Mouse (Mus musculus): ENCODE data around the gene Nubpl.

Nubpl gene

DNA sequence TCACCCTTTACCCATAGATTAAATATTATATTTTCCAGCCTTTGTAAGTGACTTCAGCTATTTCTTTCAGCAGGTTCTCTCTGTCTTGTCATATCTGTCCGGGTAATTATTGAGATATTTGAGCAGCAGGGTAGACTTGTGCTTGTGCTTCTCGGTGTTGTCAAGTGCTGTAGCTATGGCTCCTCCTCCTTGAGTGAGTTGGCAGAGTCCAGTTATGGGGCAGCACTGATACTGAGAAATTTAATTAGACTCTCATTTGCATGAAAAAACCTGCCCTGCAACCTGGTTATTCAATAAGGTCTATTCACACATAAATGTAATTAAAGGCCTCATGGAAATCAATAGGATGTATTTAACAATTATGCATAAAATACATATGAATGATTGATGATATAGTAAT is 145.2 kb downstream of the Nubpl start:
- no peak for DNase-seq (ENCODE audit: low read depth, low spot score)

DNA sequence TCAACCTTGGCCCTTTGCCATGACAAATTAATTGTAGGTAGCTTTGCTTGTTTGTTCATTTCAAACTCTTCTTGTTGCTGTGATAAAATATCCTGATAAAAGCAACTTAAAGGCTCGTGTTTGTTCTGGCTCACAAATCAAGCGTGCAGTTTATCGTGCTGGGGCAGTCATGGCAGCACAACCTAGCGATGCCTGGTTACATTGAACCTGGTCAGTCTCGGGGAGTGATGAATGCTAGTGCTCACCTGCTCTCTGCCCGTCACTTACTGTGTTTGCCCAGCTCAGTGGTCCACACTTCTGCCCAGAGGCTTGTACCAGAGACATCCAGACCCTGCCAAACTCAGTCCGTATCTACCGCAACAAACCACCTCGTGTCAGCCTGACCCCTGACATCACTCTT is 149.9 kb downstream of the Nubpl start:
- DNase-seq (ENCODE audit: low read depth, low spot score), result no peak

DNA sequence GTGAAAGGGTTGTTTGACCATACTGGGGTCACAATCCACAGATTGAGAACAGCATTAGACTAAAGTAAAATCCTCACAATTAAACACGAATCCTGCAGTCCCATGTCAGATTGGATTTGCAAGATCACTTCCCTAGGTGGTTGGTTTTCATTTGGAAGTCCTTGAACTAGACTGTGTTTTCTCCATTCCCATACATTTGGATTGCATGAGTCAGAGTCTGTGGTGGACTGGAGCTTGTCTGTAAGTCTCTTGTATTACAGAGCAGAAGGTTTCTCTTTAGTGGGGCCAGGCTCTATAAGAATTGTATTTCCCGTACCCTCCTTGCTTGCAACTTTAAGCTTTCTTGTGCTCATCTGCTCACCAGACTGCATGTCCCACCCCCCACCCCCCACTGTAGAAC is 151.0 kb downstream of the Nubpl start:
- no peak for DNase-seq (ENCODE audit: low read depth, low spot score)

DNA sequence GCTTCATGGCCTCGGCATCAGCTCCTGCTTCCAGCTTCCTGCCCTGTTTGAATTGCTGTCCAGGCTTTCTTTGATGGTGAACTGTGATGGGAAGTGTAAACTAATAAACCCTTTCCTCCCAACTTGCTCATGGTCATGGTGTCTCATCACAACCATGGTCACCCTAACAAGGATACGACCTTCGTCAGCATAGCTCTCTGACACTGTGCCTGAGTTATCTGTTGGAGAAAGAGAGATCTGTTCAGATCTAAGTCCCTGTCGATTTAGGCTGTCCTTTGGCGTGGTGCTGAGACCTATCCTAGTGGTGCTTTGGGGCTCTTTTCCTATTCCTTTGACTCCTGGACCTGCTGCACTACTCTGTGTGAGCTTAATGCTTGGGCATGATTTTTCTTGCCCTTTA is 156.6 kb downstream of the Nubpl start:
- no peak for DNase-seq (ENCODE audit: low read depth, low spot score)

DNA sequence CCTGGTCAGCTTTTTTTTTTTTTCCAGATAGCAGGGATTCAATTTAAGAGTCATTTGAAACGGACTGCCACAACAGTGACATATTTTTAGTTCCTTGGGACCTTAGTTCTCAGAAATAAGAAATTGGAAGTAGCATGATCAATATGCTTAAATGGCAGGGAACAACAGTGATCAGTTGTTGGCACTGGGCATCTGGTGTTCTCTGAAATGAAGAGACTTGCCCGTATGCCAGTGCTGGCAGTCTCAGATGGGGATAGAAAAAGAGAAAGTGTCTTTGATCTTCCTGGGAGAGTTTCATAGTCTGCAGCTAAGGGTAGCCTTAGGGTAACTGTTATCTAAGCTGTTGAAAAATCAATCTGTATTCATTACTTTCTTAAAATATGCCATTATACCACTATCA is 170.6 kb downstream of the Nubpl start:
- DNase-seq (ENCODE audit: low read depth, low spot score), result no peak

DNA sequence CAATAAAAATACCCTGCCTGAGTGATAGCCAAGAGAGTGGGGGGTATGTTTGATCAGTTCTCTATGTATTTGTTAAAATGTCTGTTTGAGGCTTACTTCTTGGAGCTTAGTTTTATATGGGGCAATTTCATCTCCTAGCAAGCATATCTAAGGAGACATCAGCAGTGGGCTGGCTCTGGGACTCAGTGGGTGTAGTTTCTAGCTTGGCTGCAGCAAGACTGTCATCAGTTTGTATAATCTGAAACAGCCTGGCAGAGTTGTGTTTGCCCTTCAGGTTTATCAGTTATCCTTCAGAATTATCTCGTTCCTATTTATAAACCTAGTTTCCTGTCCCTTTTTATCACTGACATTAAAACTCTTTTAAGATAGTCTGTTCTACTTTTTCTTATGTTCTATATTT is 175.3 kb downstream of the Nubpl start:
- no peak for DNase-seq (ENCODE audit: low read depth, low spot score)

DNA sequence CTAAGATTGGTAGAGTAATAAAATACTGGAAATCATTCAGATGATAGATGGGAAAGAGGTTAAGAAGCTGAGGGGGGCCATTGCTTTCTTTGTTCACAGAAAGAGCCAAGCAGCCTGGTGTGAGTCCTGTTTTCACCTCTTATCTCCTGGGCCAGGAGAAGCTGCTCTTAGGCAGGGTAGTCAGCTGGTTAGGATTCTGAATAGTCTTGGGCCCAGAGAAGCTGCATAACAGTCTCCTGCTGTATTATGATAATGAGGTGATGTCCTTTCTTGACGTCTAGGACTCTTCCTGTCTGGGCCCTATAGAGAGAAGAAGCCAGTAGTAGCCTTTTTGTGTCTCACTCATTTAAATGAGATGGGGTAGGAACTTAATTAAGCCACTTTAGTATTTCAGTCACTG is 178.8 kb downstream of the Nubpl start:
- DNase-seq (ENCODE audit: low read depth, low spot score), result no peak

DNA sequence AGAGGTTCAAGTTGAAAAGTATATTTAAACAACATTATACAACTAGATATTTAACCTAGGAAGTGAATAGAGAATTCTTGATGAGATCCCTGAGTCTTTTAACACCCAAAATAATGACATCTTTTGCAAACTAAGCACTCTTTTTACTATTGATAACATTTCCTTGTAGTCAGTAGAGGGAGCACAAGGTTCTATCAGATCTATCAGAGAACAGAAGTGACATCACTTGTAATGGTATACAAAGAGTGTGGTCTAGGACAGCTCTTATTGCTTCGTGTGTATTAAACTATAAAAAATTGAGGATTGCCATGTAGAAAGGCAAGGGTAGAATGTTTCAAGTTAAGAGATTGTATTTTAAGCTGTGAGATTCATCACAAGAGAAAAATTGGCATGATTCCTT is 183.7 kb downstream of the Nubpl start:
- DNase-seq (ENCODE audit: low read depth, low spot score), result no peak

DNA sequence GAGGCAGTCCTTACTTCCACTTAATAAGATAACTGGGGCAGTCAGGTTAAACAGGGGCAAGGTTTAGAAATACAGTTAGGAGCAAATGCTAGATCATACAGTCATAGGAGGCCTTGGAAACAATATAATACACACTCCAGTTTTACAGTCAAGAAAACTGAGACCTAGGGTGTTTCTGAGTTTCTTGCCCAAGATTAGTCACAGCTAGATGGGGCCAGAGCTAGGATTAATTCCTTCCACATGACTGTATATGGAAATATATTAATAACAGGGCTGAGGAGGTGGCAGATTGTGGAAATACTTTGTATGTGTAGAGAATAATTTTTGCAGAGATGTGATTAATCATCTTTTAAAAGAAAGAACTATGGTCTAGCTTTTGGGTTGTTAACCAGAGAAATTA is 186.9 kb downstream of the Nubpl start:
- DNase-seq (ENCODE audit: low read depth, low spot score), result no peak

DNA sequence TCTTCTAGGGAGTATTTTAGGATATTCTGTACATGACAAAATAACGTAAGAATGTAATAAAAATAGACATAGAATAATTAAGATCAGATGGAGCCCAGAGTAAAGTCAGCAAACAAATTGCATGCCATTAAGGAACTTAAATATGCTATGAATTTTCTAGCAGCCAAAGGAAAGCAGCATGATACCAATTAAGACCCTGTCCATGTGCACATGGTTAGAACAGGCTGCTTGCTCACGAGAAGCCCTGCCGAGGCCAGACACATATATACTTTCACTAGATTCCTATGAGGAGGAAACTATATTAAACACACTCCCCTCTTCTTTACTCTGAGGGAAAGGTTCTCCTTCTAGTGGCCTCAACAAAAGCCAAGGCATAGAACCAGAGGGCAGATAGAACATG is 189.3 kb downstream of the Nubpl start:
- DNase-seq (ENCODE audit: low read depth, low spot score), result no peak

DNA sequence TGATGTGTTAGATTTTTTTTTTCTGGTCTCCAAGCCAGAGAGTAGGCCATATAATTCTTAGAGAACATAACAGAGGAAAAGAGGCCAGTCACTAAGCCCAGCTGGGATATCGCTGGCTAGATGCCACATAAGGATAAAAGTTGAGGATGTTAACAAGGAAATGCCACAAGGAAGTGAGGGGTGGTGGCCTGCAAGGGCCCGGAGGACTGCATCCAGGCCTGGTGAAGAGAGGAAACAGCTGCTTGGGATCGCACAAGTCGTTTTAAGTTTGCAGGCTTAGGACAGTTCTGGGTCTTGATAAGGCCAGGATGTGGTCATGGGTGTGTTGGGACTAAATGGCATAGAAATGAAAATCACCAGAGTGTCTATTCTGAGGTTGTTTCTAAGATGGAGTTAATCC is 191.0 kb downstream of the Nubpl start:
- no peak for DNase-seq (ENCODE audit: low read depth, low spot score)

DNA sequence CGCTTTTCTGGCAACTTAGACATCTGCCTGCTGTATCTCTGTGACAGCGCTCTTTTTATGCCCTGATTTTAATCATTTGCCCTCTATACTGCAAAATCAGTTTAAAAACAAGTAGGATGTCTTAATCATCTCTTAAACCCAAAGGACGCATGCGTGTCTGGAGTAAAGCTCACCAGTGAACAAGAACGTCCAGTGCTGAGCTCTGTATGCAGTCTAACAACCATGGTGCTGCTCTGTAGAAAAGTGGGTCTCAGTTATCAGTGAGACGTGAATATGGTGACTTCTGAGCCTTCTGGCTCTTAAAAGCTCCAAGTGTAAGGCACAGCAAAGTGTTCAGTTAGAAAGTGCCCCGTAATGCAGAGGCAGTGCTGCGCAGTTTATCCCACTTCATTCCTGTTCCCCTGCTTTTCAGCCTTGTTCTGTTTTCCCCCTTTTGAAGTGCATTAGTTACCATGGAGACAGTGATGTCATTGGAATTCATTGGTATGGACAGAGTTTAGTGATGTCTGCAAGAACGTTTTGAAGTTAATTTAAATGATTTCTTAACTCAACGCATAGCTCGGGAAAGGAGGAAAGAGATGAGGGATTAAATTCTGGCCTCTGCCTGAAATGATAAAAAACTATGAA is 191.5 kb downstream of the Nubpl start:
- DNase-seq (ENCODE audit: low read depth, low spot score), result no peak

DNA sequence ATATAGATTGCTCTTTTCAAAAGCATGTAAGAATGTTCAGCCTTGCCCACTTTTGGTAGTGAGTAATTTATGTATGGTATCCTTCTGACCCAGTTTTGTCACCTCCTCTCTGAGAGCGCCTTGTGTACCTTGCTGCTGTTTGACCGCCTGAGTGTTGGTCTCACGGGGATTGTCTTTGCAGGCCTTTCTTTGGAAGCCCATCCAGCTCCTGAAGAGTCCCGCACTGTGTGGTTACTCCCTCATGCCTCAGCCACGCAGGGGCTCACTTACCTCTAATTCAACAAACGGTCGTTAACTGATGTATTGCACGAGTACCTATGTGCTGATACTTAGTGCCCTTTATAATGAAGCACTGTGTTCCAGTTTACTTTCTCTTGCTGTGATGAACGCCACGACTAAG is 192.1 kb downstream of the Nubpl start:
- DNase-seq (ENCODE audit: low read depth, low spot score), result no peak

DNA sequence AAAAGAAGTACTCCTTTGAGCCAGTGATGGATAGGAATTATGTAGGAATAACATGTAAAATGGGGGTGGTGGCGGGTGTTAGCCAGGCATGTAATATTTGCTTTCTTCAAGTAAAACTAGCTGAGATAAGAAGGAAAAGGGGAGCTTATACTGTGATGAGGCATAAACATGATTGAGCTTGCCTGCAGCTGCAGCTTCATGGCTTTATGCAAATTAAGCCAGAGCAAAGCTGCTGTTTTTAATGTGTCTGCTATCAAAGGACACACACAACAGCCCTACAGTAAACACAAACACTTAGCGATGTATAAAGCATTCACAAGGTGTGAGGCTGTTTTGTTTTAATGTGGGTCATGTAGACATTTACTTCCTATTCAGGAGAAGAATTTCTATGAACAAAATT is 196.4 kb downstream of the Nubpl start:
- no peak for DNase-seq (ENCODE audit: low read depth, low spot score)

DNA sequence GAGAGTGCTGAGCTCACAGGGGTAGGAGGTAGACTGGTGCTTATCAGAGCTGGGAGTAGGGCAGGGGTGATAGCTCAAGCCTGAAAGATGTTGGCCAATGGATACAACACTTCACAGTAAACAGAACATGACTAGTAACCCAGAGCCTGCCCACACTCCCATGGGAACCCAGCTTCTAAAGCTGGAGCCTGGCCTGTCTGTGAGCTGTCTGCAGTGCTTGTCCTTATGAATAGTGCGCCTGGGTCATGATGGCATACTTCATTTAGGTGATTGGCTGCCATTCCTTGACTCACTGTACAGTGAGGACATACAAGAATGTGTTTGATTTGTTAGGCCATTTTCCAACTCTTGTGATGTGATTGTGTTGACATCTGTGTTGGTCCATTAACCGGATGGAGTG is 200.5 kb downstream of the Nubpl start:
- no peak for DNase-seq (ENCODE audit: low read depth, low spot score)

DNA sequence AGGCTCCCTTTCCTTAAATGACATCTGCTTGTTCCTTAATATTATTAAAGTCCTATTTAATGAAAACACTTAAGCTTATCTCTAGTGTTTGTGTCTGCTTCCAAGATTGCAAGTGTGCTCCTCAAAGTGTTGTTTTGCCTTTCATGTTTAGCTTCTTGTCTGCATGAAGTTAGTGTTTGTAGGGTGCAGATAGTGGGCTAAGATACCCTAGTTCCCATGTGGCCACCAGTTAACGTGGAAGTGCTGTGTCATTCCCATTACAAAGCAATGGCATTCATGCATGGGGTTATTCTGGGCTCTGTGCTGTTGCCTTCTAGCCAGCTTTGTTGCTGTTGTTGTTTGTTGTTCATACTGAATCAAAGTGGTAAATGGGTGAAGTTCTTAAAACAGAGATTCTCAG is 201.1 kb downstream of the Nubpl start:
- DNase-seq (ENCODE audit: low read depth, low spot score), result no peak

DNA sequence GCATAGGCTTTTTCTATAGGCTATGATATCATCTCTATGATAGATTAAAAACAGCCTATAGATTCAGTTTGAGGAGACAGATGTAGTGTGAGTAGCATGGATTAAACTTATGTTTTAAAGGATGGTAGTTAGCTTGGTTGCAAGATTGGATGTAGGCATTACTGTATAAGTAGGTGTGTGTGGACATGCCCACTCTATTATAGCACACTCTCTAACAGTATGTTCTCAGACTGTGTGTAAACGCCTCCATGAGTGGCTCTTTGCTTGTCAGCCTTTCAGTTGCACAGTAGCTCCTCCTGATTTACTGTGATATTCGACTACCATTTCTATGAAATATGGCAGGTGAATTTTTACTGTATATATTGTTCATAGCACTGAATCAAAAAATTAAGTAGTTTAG is 205.4 kb downstream of the Nubpl start:
- DNase-seq (ENCODE audit: low read depth, low spot score), result no peak

DNA sequence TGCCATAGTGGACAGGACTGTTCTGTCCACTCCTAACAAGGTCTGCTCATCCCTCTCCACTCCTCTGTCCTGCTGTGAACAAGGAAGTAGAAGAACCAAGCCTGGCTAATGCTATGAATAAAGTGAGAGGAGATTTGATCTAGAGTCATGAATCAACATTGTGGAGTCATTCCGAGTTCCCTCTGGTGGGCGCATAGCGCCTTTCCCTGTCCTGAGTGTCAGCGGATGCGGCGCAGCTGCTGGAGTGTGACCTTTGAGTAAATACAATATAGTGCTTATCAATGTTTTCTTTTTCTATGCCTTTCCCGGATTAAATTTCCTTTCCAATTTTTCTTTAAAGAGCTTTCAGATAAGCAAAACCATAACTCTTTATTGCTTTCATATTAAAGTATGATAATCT is 208.8 kb downstream of the Nubpl start:
- no peak for DNase-seq (ENCODE audit: low read depth, low spot score)

DNA sequence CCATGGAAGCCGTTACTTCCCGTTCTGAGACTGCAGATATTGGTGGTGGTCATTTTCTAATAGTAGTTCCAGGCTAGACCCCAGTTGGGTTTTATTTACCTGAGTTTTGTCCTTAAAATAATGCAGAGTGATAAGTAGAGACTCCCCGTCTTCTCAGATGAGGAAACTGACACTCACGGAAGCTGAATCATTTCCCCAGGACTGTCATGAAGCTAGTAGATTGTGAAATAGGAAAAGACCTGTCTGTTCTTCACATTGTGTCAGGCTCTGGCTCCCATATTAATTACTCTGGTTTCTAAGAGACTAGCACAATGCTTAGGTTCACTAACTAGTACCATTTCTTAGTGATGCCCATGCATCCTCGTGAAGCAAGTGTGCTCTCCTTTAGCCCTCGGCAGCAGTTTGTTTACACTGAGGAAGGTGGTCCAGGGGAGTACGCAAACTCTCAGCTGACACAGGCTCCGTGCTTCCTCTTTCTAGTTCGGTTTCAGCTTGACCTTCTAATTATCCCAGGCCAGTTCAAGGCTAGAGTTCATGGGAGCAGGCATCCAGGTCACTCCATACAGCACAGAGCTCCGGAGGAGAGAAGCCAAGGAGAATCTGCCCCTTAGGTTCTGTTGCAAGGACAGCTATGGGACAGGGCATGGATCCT is 209.9 kb downstream of the Nubpl start:
- no peak for DNase-seq (ENCODE audit: low read depth, low spot score)

DNA sequence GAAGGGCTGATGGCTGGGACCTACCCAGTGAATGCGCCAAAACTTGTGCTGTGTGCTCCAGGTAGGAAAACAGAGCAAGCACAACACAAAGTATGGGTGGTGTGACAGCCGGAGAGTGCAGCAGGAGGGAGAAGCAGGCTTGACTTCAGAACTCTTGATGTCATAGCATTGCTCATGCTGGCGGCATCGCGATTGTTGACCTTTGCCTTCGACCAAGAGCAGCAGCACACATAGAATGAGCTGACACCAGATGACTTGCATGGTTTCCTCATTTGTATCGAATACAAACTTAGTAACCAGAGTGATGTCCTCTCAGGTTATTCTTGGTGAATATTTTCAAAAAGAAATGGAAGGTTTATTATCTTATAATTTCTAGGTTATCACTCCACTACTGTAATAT is 211.1 kb downstream of the Nubpl start:
- DNase-seq (ENCODE audit: low read depth, low spot score), result no peak

DNA sequence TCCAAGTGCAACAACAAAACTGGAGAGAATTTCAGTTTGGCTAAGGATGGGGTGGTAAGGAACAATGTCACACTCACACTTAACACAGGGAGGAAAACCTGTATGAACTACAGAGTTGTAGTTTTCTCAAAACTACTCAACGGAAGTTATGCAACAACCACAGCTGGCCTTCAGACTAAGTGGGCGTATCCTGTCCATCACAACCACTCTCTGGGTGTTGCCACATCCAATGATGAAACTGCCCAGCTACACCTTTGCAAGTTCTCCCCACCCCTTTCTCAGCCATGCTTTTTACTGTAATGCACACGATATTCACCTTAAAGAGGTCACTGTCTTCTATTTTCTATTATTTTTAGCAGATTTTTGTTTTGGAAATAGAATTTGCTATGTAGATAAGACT is 217.3 kb downstream of the Nubpl start:
- no peak for DNase-seq (ENCODE audit: low read depth, low spot score)

DNA sequence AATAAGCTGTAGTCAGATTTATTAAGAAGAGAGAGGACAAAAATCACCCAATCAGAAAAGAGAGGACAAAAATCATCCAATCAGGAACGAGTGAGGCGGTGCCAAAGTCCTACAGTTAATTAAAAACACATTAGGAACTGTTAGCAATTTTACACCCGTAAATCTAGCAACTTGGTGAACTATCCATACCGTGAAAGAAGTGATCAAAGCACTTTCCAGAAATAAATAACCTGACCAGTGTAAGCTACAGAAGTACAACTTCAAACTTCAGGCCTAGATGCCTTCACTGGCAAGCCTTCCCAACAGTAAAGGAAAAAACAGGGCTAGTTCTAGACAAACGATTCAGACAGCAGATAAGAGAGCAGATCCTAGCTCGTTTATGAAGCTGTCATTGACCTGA is 220.1 kb downstream of the Nubpl start:
- no peak for DNase-seq (ENCODE audit: low read depth, low spot score)

DNA sequence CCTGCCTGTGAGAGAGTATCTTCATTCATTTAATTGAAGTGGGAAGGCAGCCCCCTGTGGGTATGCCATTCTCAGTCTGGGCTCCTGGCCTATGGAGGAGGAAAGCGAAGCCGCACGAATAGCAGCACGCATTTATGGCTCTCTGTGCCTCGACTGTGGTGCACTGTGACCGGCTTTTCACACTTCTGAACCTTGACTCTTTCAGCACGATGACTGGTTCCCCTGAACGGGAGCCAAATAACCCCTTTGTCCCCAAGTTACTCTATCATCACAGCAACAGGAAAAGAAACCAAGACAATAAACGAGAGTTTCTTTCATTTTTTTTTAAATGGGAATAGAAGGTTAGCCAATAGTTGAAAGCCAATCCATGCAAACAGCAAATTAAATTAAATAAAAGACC is 220.9 kb downstream of the Nubpl start:
- no peak for DNase-seq (ENCODE audit: low read depth, low spot score)

DNA sequence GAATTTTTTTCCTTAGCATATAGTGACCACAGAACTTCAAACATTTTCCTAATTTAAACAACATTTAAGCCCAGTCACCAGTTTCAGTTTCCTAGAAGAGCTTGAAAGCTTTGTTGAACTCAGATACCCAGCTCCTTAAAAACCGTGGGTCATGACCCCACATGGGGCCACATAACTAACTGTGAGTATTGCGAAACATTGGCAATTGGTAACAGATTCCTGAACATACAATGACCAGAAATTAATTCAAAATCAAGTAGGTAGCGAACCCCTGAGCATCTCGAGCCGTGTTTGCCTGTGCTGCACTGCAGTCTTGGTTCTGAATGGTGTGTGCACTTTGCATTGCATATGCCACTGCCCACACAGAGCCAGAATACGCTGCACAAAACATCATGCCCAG is 221.6 kb downstream of the Nubpl start:
- DNase-seq (ENCODE audit: low read depth, low spot score), result no peak

Data from c-Kit-negative CD71-positive TER-119-positive erythroid progenitor cells, embryonic 14.5 days (primary cell).